Mouse (Mus musculus) erythroblast, embryonic 14.5 days (primary cell): ENCODE data around the gene Zfp410.

Experiments
- GATA1 ChIP-seq: IDR thresholded peaks from 2 replicates; pipeline ENCODE4 v1.6.1; 2012; ENCODE audit warnings: low read length, inconsistent platforms, mixed read lengths
- TAL1 ChIP-seq: IDR thresholded peaks from 3 replicates; pipeline ENCODE4 v1.6.1; 2012; ENCODE audit warnings: low read length, inconsistent platforms, mixed read lengths

DNA sequence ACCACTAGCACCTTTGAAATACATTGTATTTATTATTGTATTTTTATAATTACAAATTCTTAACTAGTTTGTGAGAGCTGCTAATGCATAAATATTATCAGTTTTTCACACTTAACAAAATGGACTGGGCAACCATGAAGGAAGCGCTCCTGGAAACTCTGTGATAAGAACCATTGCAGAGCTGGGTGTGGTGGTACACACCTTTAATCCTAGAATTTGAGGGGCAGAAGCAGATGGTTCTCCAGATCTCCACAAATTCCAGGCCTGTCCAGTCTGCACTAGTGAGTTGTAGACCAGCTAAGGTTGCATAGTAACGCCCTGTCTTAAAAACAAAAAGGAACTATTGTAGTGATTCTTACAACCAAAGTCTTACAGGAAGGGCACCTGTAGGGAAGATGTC, 17.4 kb upstream of the Zfp410 start:
- TF ChIP-seq GATA1 (no peak), TAL1 (peak; percentile 48)
